Mouse (Mus musculus): ENCODE measurements around the gene Olfr507. TPM values are rescaled to one million over a fixed set of nuclear protein-coding genes. Genes with fewer than 3 reads are reported as not detected.
"Not testable (repeated sequence)": the region's sequence is repeated elsewhere in the genome, so short reads cannot be mapped to it uniquely, and the experiment has no call there.

Gene Olfr507
- total RNA-seq (2014; rRNA removed; ENCODE audit: low replicate concordance) (not detected in 2 replicates), polyA plus RNA-seq (2015; fragmentation: Nextera tagmentation; extraction: Ambion mirVana) (not detected in 2 replicates)

- Histone ChIP-seq H3K9ac (replicated peaks; ENCODE audit: low read depth, low read length) (no peak within 1 kb of the TSS), H3K27ac (ENCODE audit: low read depth) (no peak within 1 kb of the TSS), H3K36me3 (replicated peaks; ENCODE audit: control insufficient read depth, insufficient read depth, low read length) (no peaks in the 10 kb centered on the region), H3K9me3 (replicated peaks; ENCODE audit: control insufficient read depth, low read length) (0 out of 2 replicates have a peak, but pooled peaks cover 2% of the 10 kb centered on the region), H3K4me2 (ENCODE audit: low read depth, low read length) (no peak within 1 kb of the TSS), H3K4me3 (ENCODE audit: low read depth, low read length) (no peak within 1 kb of the TSS), H3K4me1 (ENCODE audit: control insufficient read depth, insufficient read depth) (no peaks in the 10 kb centered on the region), H3K27me3 (ENCODE audit: control insufficient read depth, insufficient read depth, low read length) (no peaks in the 10 kb centered on the region)
- 65% methylated on average over 2 of the region's 2 CpGs for WGBS
- ATAC-seq (ENCODE audit: insufficient read depth, low read depth) (no peak), DNase-seq (ENCODE audit: low spot score) (no peak)
- TF ChIP-seq CTCF (IDR thresholded peaks at IDR 0.05; ENCODE audit: low read depth) (no peak), EP300 (IDR thresholded peaks at IDR 0.05; ENCODE audit: low read depth) (no peak)
These were observed at the start of gene Olfr507 for GRCm38 (mm10) chr7:108621514-108621913. Olfr507 (plus strand) TSS chr7:108621814.

GRCm38 (mm10) chr7:108589797-108590196 lies 31.8 kb upstream of the Olfr507 start:
- H3K27me3 ChIP-seq (ENCODE audit: control insufficient read depth, insufficient read depth, low read length) = no peaks in the 10 kb centered on the region
- no peak overlapping the region for H3K9ac ChIP-seq (replicated peaks; ENCODE audit: low read depth, low read length)
- H3K4me1 ChIP-seq (ENCODE audit: control insufficient read depth, insufficient read depth) = no peaks in the 10 kb centered on the region
- H3K4me2 ChIP-seq (ENCODE audit: low read depth, low read length) = no peak overlapping the region
- TF ChIP-seq CTCF (IDR thresholded peaks at IDR 0.05; ENCODE audit: low read depth) = no peak
- TF ChIP-seq EP300 (IDR thresholded peaks at IDR 0.05; ENCODE audit: low read depth) = no peak
- H3K9me3 ChIP-seq (replicated peaks; ENCODE audit: control insufficient read depth, low read length) = no peaks in the 10 kb centered on the region
- no peaks in the 10 kb centered on the region for H3K36me3 ChIP-seq (replicated peaks; ENCODE audit: control insufficient read depth, insufficient read depth, low read length)
- 79% methylated on average over 1 of the region's 1 CpGs for WGBS
- H3K4me3 ChIP-seq (ENCODE audit: low read depth, low read length) = no peak overlapping the region
- ATAC-seq (ENCODE audit: insufficient read depth, low read depth) = no peak
- DNase-seq (ENCODE audit: low spot score) = no peak
- no peak overlapping the region for H3K27ac ChIP-seq (ENCODE audit: low read depth)

GRCm38 (mm10) chr7:108601916-108602315 lies 19.7 kb upstream of the Olfr507 start:
- not testable (repeated sequence) for H3K27me3 ChIP-seq (ENCODE audit: control insufficient read depth, insufficient read depth, low read length); H3K27ac ChIP-seq (ENCODE audit: low read depth); H3K4me2 ChIP-seq (ENCODE audit: low read depth, low read length); H3K4me3 ChIP-seq (ENCODE audit: low read depth, low read length); H3K9me3 ChIP-seq (replicated peaks; ENCODE audit: control insufficient read depth, low read length); ATAC-seq (ENCODE audit: insufficient read depth, low read depth); H3K36me3 ChIP-seq (replicated peaks; ENCODE audit: control insufficient read depth, insufficient read depth, low read length); H3K9ac ChIP-seq (replicated peaks; ENCODE audit: low read depth, low read length); H3K4me1 ChIP-seq (ENCODE audit: control insufficient read depth, insufficient read depth); DNase-seq (ENCODE audit: low spot score)
- WGBS = 63% methylated on average over 3 of the region's 3 CpGs

- no peaks in the 10 kb centered on the region for H3K36me3 ChIP-seq (replicated peaks; ENCODE audit: control insufficient read depth, insufficient read depth, low read length)
- no peak within 1 kb of the TSS for H3K4me2 ChIP-seq (ENCODE audit: low read depth, low read length)
- no peak for TF ChIP-seq EP300 (IDR thresholded peaks at IDR 0.05; ENCODE audit: low read depth)
- ATAC-seq (ENCODE audit: insufficient read depth, low read depth) (no peak), DNase-seq (ENCODE audit: low spot score) (no peak)
- H3K9ac ChIP-seq (replicated peaks; ENCODE audit: low read depth, low read length) = no peak within 1 kb of the TSS
- H3K9me3 ChIP-seq (replicated peaks; ENCODE audit: control insufficient read depth, low read length) = no peaks in the 10 kb centered on the region
- H3K27me3 ChIP-seq (ENCODE audit: control insufficient read depth, insufficient read depth, low read length) = no peaks in the 10 kb centered on the region
- no peaks in the 10 kb centered on the region for H3K4me1 ChIP-seq (ENCODE audit: control insufficient read depth, insufficient read depth)
- no peak within 1 kb of the TSS for H3K4me3 ChIP-seq (ENCODE audit: low read depth, low read length)
- H3K27ac ChIP-seq (ENCODE audit: low read depth) = no peak within 1 kb of the TSS
These were observed 11.1 kb upstream of the Olfr507 start, which contains the start of gene Olfr506 for GRCm38 (mm10) chr7:108610487-108610886. Olfr506 (plus strand) TSS chr7:108610787.

- 63% methylated on average over 2 of the region's 2 CpGs for WGBS
- no peak for ATAC-seq (ENCODE audit: insufficient read depth, low read depth)
These were observed 7.5 kb upstream of the Olfr507 start for GRCm38 (mm10) chr7:108614110-108614509.

GRCm38 (mm10) chr7:108616781-108617180 lies 4.8 kb upstream of the Olfr507 start:
- WGBS = 64% methylated on average over 3 of the region's 3 CpGs
- H3K4me3 ChIP-seq (ENCODE audit: low read depth, low read length); H3K36me3 ChIP-seq (replicated peaks; ENCODE audit: control insufficient read depth, insufficient read depth, low read length); H3K27ac ChIP-seq (ENCODE audit: low read depth); ATAC-seq (ENCODE audit: insufficient read depth, low read depth); H3K9me3 ChIP-seq (replicated peaks; ENCODE audit: control insufficient read depth, low read length); DNase-seq (ENCODE audit: low spot score); H3K4me1 ChIP-seq (ENCODE audit: control insufficient read depth, insufficient read depth); H3K27me3 ChIP-seq (ENCODE audit: control insufficient read depth, insufficient read depth, low read length); H3K9ac ChIP-seq (replicated peaks; ENCODE audit: low read depth, low read length); H3K4me2 ChIP-seq (ENCODE audit: low read depth, low read length): not testable (repeated sequence)

More at GRCm38 (mm10) chr7:108614110-108614509, 7.5 kb upstream of the Olfr507 start:
- H3K9ac ChIP-seq (replicated peaks; ENCODE audit: low read depth, low read length) = no peak overlapping the region
- TF ChIP-seq CTCF (IDR thresholded peaks at IDR 0.05; ENCODE audit: low read depth) (no peak), EP300 (IDR thresholded peaks at IDR 0.05; ENCODE audit: low read depth) (no peak)
- no peaks in the 10 kb centered on the region for H3K27me3 ChIP-seq (ENCODE audit: control insufficient read depth, insufficient read depth, low read length)
- H3K27ac ChIP-seq (ENCODE audit: low read depth) = no peak overlapping the region
- H3K4me2 ChIP-seq (ENCODE audit: low read depth, low read length) = no peak overlapping the region
- H3K9me3 ChIP-seq (replicated peaks; ENCODE audit: control insufficient read depth, low read length) = 0 out of 2 replicates have a peak, but pooled peaks cover 2% of the 10 kb centered on the region
- DNase-seq (ENCODE audit: low spot score) = no peak
- no peaks in the 10 kb centered on the region for H3K36me3 ChIP-seq (replicated peaks; ENCODE audit: control insufficient read depth, insufficient read depth, low read length)
- no peaks in the 10 kb centered on the region for H3K4me1 ChIP-seq (ENCODE audit: control insufficient read depth, insufficient read depth)
- H3K4me3 ChIP-seq (ENCODE audit: low read depth, low read length) = no peak overlapping the region
